Comparison of ENCODE assay signal across 9 mouse cellular contexts in the genomic region with DNA sequence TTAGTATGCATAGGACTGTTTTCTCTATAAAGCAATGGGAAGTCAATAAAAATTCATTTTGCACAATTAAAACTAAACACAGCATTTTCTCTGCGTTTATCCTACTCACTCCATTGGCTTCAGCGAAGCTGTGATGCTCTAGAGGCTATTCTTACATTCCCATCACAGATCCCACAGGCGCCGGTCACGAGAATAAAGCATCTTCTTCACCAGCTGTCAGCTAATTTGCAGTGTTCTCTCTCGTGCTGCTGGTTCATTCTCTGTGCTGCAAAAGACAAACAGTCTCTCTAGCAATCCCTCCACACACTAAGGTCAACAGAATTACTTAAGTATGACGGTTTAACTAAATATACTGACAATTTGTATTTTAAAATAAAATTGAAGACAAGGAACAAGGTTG. TPM values are rescaled to one million over a fixed set of nuclear protein-coding genes. Genes with fewer than 3 reads are reported as not detected.
A peak's percentile ranks its signal among the peaks of the same experiment; 100 is the strongest.
DNase-seq lines count a peak whose midpoint lies in the region; ATAC-seq lines count a peak whose summit lies in the region.
"Had no signal": no experiment of that assay in that cellular context is flagged by ENCODE, and none has a peak within 500 bp of the region (broad histone marks: within the 10 kb centered on the region; RNA-seq: fewer than 3 reads in every experiment).

No protein-coding gene starts in this region.

- peaks cover 36% of the 10 kb centered on the region for H3K4me1 ChIP-seq in hindbrain, embryonic 14.5 days (replicated peaks; ENCODE audit: control insufficient read depth, insufficient read depth, low read length)
- H3K4me1 ChIP-seq in intestine, embryonic 16.5 days (ENCODE audit: control insufficient read depth, insufficient read depth, low read length), result no peaks in the 10 kb centered on the region
- H3K4me1 ChIP-seq: lung, embryonic 15.5 days had no signal

- no peaks in the 10 kb centered on the region for H3K27me3 ChIP-seq in hindbrain, embryonic 14.5 days (ENCODE audit: control insufficient read depth, insufficient read depth, low read length)
- no peaks in the 10 kb centered on the region for H3K27me3 ChIP-seq in intestine, embryonic 16.5 days (replicated peaks; ENCODE audit: control insufficient read depth, insufficient read depth, low read length)
- H3K27me3 ChIP-seq: lung, embryonic 15.5 days had no signal

- peak overlapping the region; percentile 22 for H3K4me2 ChIP-seq in hindbrain, embryonic 14.5 days (replicated peaks)
- no peak overlapping the region for H3K4me2 ChIP-seq in intestine, embryonic 16.5 days (ENCODE audit: low read depth, low read length)
- H3K4me2 ChIP-seq: lung, embryonic 15.5 days had no signal

- DNase-seq in frontal cortex, postnatal 10 days (ENCODE audit: low spot score in 2 of 2), result no peak
- no peak for DNase-seq in hindbrain, embryonic 14.5 days (ENCODE audit: low spot score)
- peak; percentile 10 for DNase-seq in left cerebral cortex, postnatal 4 days
- peak; percentile 39 for DNase-seq in right cerebral cortex, postnatal 25 days
- no peak for DNase-seq in c-Kit-positive CD71-positive TER-119-positive erythroid progenitor cells, embryonic 14.5 days (ENCODE audit: low spot score)
- no peak for DNase-seq in ovary, postnatal 10 days (ENCODE audit: low spot score)

- H3K9me3 ChIP-seq in hindbrain, embryonic 14.5 days (ENCODE audit: control insufficient read depth, low read length), result no peaks in the 10 kb centered on the region
- no peaks in the 10 kb centered on the region for H3K9me3 ChIP-seq in intestine, embryonic 16.5 days (ENCODE audit: control insufficient read depth, low read length)
- H3K9me3 ChIP-seq: lung, embryonic 15.5 days had no signal

- H3K36me3 ChIP-seq in hindbrain, embryonic 14.5 days (replicated peaks; ENCODE audit: control insufficient read depth, insufficient read depth), result peaks cover 37% of the 10 kb centered on the region
- H3K36me3 ChIP-seq in intestine, embryonic 16.5 days (ENCODE audit: control insufficient read depth, insufficient read depth, low read length), result no peaks in the 10 kb centered on the region

- no peak overlapping the region for H3K27ac ChIP-seq in hindbrain, embryonic 14.5 days
- H3K27ac ChIP-seq in intestine, embryonic 16.5 days (ENCODE audit: low read length), result no peak overlapping the region
- H3K27ac ChIP-seq: lung, embryonic 15.5 days had no signal

- intact Hi-C loops in left cerebral cortex, postnatal 4 days (cut with DNase I), result no loop called here

- H3K9ac ChIP-seq in hindbrain, embryonic 14.5 days, result no peak overlapping the region
- H3K9ac ChIP-seq in intestine, embryonic 16.5 days (ENCODE audit: low read depth, low read length), result no peak overlapping the region
- H3K9ac ChIP-seq: lung, embryonic 15.5 days had no signal

- peak; percentile 86 for ATAC-seq in frontal cortex, adult (ENCODE audit: low TSS enrichment)
- peak; percentile 53; the same call in 1 of the 2 replicates for ATAC-seq in hindbrain, embryonic 14.5 days (ENCODE audit: low FRiP score)
- no peak for ATAC-seq in intestine, embryonic 16.5 days

- no peak overlapping the region for H3K4me3 ChIP-seq in hindbrain, embryonic 14.5 days (replicated peaks; ENCODE audit: low read length)
- H3K4me3 ChIP-seq in intestine, embryonic 16.5 days (ENCODE audit: low read length), result no peak overlapping the region
- H3K4me3 ChIP-seq: lung, embryonic 15.5 days had no signal

- WGBS in hindbrain, embryonic 14.5 days, result 33% methylated on average over 7 of the region's 7 CpGs
- 44% methylated on average over 7 of the region's 7 CpGs for WGBS in intestine, embryonic 16.5 days

RNA-seq across cellular contexts. Expression of gene Rnf146, which starts 8.1 kb away (rescaled TPM):
- polyA plus RNA-seq in hindbrain, embryonic 14.5 days (2014; fragmentation: Nextera tagmentation; extraction: Ambion mirVana), result 62.1 and 78.1 TPM in 2 replicates
- total RNA-seq in left cerebral cortex, postnatal 4 days (2021), result 10 to 100 TPM; 81.5 to 85.9 TPM
- 39.0 and 42.6 TPM in 2 replicates for polyA plus RNA-seq in intestine, embryonic 16.5 days (2015; fragmentation: Nextera tagmentation; extraction: Ambion mirVana)

RNA-seq across cellular contexts. Expression of gene Echdc1, which starts 41.2 kb away (rescaled TPM):
- 31.1 and 36.9 TPM in 2 replicates for polyA plus RNA-seq in hindbrain, embryonic 14.5 days (2014; fragmentation: Nextera tagmentation; extraction: Ambion mirVana)
- total RNA-seq in left cerebral cortex, postnatal 4 days (2021), result 10 to 100 TPM; 19.2 to 22.8 TPM
- polyA plus RNA-seq in intestine, embryonic 16.5 days (2015; fragmentation: Nextera tagmentation; extraction: Ambion mirVana), result 45.6 and 49.3 TPM in 2 replicates

Comparison
In these comparisons a context has a peak if more than half of its experiments do, and no peak if none do; other contexts are left out.
1. DNase-seq: peak in left cerebral cortex, postnatal 4 days (single experiment) and right cerebral cortex, postnatal 25 days (single experiment); none in frontal cortex, postnatal 10 days (0 of 2), hindbrain, embryonic 14.5 days (single experiment), c-Kit-positive CD71-positive TER-119-positive erythroid progenitor cells, embryonic 14.5 days (single experiment) and ovary, postnatal 10 days (single experiment).